Mouse (Mus musculus): ENCODE results near the gene Erlin1.
A peak's percentile ranks its signal among the peaks of the same experiment; 100 is the strongest.

Gene Erlin1

DNA sequence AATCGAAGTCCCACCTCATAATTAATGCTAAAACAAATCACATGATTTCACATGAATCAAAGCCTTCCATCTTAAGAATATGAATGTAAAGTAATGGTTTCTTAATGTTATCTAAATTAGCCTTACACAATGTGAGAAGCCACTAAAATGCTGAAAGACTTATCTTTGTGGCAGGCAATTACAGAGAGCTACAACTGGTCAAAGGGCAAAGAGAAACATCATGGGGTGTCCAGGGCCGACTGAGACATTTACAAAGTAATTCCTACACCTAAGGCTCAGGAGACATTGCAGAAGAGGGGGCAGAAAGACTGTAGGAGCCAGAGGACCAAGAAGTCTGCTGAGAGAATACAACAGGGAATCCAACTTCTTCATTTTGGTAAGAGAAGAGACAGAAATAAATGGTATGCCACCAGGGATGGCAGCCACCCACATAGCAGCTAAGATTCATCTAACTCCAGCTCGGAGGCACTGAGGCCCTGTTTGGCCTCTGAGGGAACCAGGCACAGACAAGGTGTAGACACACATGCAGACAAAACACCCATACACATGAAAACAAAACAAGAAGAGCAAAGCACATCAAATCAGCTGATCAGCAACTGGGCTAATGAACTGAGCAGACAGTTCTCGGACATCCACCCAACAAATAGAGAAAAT is 14.3 kb downstream of the Erlin1 start:
- DNase-seq = no peak

DNA sequence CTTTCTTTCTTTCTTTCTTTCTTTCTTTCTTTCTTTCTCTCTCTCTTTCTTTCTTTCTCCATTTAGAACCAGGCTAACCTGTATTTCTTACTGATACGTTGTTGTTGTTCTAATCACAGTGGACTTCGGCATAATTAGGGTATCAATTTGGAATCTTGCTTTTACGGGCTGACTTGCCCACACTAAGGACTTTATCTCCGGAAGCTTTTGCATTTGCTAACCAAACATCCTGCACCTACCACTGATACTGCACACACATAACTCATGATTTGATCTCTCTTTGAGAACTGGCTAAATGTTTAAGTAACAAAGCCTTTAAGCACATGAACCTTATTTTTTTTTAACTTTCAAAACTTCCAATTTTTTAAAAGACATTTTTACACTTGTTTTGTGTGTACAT is 19.2 kb downstream of the Erlin1 start:
- DNase-seq = no peak

- no peak for DNase-seq
Measured at GRCm38 (mm10) chr19:44049282-44049681, 20.3 kb downstream of the Erlin1 start.

DNA sequence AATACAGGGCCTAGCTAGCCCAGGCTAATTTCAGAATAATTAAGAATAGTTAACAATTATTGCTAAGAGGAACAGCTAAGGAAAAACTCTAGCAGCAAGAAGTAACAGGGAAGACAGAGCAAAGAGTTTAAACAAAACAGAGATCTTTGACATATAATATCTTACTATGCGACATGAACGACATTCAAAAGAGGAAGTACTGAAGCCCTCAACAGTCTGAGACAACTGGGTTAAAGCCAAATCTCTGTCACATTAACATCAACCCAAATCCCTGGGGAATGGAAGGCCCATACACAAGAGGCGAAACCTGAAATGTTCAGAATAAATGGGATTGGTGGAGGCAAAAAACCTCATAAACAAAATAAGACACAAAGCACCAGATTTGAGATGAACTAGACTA is 23.7 kb downstream of the Erlin1 start:
- DNase-seq = no peak

- no peak for DNase-seq
Measured at GRCm38 (mm10) chr19:44042121-44042520, 27.5 kb downstream of the Erlin1 start.

DNA sequence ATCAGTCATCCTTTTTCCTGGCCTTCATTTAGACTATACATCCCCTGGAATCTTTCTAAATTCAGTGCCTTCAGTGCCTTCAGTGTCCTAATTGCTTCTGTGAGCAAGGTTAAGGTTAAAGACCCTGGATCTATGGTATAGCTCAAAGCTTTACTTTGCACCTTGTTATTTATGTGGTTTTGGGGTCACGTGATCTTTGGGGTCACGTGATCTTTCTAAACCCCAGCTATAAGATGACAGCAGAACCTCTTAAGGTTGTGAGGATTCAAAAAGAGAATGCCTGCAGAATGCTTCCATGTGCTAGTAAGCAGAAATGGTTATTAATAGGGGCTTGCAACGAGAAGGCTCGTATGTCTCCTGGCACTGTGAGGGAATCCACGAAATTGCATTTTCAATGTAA is 36.2 kb downstream of the Erlin1 start:
- DNase-seq = no peak

DNA sequence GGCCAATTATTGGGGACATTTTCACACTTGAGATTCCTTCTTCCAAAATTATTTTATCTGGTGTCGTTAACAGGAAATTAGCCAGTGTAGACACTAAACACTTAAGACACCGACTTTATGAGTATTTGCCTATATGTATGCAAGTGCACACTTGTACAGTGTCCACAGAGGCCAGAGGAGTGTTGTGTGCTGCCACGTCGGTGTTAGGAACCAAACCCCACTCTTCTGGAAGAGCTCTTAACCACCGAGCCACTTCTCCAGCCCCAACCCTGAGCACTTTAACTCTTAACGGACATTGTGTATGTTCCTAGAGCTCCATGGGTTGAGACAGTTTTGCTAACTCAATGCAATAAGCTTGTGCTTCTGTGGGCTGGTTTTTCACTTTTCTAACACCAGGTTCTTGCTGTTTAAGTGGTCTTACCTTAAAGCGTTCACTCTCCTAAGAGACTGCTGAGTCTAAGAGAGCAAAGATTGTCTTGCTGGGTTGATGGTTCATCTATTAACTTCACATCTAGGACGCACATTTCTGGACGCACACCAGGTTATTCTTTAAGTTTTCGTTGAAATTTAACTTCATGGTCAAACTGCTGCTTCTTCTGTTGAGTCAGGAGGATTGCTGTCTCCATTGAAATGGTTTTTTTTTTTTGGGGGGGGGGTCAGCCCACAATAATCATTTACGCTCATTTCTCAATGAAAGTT is 37.4 kb downstream of the Erlin1 start:
- no peak for DNase-seq

GRCm38 (mm10) chr19:44030024-44030423 is 39.6 kb downstream of the Erlin1 start:
- no peak for DNase-seq

DNA sequence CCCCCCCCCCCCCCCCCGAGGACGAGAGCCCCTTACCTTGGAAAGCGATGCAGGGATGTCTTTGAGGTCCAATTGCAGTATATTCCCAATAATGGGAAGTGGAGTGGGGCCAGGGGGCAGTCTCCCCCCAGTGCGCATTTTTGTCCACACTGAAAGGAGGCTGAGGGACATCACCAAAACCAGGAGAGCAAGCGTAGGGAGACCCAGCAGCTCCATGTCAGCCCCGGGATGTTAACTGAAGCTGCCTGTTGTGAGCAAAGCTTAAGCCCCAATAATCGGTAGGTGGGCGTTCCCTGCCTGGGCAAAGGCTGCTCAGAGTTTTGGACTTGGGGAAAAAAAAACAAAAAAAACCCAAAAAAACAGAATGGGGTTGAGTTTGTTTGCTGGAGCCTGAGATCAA is 40.6 kb downstream of the Erlin1 start, which contains the start of gene Cyp2c23:
Cyp2c23 (minus strand) TSS at position 237 of the 400 bp plus-strand sequence.
- no peak for DNase-seq

- DNase-seq = peak; percentile 5
Measured at GRCm38 (mm10) chr19:44026956-44027530, 42.5 kb downstream of the Erlin1 start.

- no peak for DNase-seq
Measured at GRCm38 (mm10) chr19:44024921-44025585, 44.5 kb downstream of the Erlin1 start.

- peak; percentile 37 for DNase-seq
Measured at GRCm38 (mm10) chr19:44023066-44023465, 46.5 kb downstream of the Erlin1 start.

DNA sequence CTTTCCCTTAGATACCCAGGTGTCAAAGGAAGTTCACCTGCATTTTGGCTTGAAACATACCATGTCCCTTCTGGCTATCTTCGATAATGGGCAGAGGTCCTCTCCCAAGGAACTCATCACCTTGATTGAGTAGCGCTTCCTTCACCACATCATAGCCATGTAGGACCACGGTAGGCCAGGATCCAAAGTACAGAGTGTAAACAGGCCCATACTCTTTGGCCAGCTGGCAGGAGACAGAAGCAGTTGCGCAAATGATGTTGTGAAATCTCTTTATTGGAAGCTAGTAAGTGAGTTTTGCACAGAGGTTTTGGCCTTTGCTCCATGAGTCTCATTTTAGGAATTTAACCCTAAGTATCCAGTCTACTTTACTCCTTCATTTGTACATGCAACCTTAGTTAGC is 48.1 kb downstream of the Erlin1 start:
- DNase-seq = no peak

- DNase-seq = no peak
Measured at GRCm38 (mm10) chr19:44019739-44020138, 49.8 kb downstream of the Erlin1 start.

- DNase-seq = no peak
Measured at GRCm38 (mm10) chr19:44013862-44014261, 55.7 kb downstream of the Erlin1 start.

DNA sequence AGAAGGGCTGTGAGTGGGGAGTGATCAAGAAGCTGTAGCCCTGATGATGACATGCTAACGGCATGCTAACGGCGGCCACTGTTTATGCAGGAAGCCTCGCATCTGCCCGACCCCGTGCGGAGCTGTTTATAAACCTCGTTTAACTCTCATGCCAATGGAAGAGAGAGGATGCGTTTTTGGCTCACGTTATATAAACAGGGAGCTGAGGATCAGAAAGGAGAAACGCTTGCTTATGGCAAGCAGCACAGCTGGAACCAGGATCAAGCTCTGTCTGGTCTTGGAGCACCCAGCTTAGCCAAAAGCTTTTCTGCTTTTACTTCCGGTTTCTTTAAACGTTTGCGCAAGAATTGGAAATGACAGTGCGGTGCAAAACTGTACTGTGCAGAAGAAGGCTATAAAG is 60.8 kb downstream of the Erlin1 start:
- DNase-seq = no peak

GRCm38 (mm10) chr19:44007186-44007585 is 62.4 kb downstream of the Erlin1 start:
- DNase-seq = no peak

DNA sequence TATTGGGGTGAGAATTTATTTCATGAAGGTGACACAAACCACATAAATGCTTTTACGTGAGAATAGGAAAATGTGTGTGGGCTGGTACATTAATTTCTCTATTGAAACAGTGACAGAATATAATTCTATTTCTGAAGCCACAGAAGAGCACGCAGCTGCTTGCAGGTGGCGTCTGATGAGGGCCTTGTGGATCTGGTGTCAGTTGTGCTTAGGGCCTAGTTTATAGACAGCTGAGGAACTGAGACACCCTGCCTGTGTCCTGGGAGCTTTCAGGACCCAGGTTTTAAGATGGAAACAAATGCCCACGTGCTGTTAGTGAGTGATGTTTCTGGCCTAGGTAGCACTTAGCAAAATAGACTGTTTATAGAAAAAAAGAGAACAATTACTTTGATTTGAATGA is 64.6 kb downstream of the Erlin1 start:
- no peak for DNase-seq

DNA sequence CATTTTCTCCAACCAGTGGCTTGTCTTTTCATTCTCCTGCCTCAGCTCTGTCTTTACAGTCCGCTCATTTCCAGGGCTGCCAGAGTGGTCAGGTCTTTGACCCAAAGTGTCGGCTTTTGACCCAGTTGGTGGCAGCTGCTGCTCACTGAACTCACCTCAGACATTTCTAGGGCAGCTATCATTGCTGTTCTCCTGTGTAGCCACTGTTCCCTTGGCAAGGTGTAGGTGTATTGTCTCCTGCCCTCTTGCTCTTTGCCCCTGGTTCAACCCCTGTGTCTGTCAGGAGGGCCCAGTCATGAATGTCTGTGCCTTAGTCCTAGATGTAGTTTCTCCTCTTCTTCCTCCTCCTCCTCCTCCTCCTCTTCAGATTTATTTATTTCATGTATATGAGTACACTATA is 65.3 kb downstream of the Erlin1 start:
- no peak for DNase-seq

DNA sequence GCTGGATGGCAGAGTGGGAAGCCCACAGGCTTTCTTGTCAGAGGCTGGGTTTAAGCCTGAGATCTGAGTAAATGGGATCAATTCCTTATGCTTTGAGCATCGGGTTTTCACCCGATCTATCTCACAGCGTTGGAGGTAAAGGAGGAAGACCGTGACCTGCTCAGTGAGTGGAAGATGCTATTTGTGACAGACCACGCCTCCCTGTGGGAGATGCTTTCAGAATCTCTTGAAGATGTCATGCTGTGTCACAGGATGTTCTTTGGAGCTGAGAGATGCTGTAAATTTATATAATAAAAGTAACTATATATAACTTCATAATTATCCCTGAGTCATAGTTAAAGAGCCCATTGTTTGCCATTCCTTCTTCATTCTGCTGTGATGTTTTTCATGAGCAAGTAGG is 68.9 kb downstream of the Erlin1 start:
- DNase-seq = no peak

GRCm38 (mm10) chr19:44000061-44000460 is 69.5 kb downstream of the Erlin1 start:
- DNase-seq = no peak

- no peak for DNase-seq
Measured at GRCm38 (mm10) chr19:43998802-43999527, 70.6 kb downstream of the Erlin1 start.

DNA sequence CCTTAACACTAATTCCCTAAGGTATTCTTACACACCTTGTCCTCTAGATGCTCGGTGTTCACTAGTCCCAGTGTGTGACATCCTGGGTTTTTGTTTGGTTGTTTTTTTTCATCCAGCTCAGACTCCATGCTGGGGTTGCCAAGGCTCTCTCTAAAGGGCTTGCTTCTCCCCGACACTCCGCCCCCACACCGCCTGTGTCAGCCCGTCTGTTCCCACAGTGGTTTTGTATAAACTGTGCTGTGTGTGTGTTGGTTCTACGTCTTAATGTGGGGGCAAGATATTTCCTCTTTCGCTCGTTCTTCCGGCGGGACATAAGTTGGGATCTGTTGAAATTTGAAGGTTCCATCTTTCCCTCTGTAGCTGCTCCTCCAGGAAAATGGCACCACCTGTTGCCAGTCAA is 71.5 kb downstream of the Erlin1 start:
- no peak for DNase-seq
